Mouse (Mus musculus) G1E (cell line): ENCODE measurements at regions not wholly inside any gene's neighbourhood (a gene's known extent, or its start where the extent isn't known, plus 50 kb on each side); places are given as distances from the start of the nearest gene placed in this dataset.

ENCODE experiments used
- CTCF ChIP-seq: IDR thresholded peaks from 2 replicates; pipeline ENCODE4 v1.5.1; 2012; ENCODE audit warnings: low read depth, low read length, inconsistent platforms, mixed read lengths
- GATA1 ChIP-seq: IDR thresholded peaks from 2 replicates; pipeline ENCODE4 v1.6.1; 2012; ENCODE audit warnings: borderline replicate concordance, low read length, inconsistent platforms, mixed read lengths
- GATA2 ChIP-seq: IDR thresholded peaks from 2 replicates; pipeline ENCODE4 v1.6.1; 2012; ENCODE audit warnings: low read depth, low read length, inconsistent platforms, borderline replicate concordance
- POLR2AphosphoS5 ChIP-seq: IDR thresholded peaks from 2 replicates; pipeline ENCODE4 v1.6.1; 2012; ENCODE audit warnings: low read depth, low read length, inconsistent platforms; ENCODE audit not compliant: insufficient replicate concordance
- TAL1 ChIP-seq: conservative IDR thresholded peaks from 2 replicates; pipeline ENCODE4 v1.6.1; 2012; ENCODE audit warnings: low read depth, low read length, inconsistent platforms, mixed read lengths

DNA sequence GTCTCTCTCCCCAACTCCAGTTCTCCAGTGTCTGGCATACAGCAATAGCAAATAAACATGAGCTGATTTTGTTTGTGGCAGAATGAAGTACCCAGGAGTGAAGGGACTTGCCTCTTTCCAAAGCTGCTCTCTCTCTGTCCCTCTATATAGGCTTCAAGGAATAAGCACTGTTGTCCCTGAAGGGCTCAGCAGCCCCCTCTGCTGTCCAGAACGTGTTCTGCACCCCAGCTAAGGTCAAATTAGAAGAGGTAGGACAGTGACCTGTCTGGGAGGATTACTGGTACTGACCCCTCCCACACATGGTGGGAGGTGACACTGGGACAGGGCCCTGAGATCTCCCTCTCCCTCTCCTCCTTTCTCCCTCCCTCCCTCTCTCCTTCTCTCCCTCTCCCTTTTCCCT, 65.7 kb upstream of the Col1a1 start:
- TF ChIP-seq CTCF, result peak; percentile 27; the same call in 1 of the 2 replicates
- TF ChIP-seq POLR2AphosphoS5, result no peak
- no peak for TF ChIP-seq GATA1
- TF ChIP-seq TAL1, result no peak
- no peak for TF ChIP-seq GATA2
